Mouse (Mus musculus) hindbrain, embryonic 10.5 days (tissue): Measurements from ENCODE around the gene Faf2. TPM values are rescaled to one million over a fixed set of nuclear protein-coding genes. Genes with fewer than 3 reads are reported as not detected.

Experiments
- polyA plus RNA-seq: library from polyadenylated mRNA; unstranded; fragments of >200 nt; fragmentation: Nextera tagmentation; extraction: Ambion mirVana; gene quantifications from 2 replicates; pipeline ENCODE4 v1.2.1, GENCODE M21; 2016

Gene Faf2
- polyA plus RNA-seq, 1 experiment from 2014 or later = 86.3 TPM

Other genes starting within 250 kb of the Faf2 start
- gene Thoc3, start 152.9 kb upstream of the Faf2 start, polyA plus RNA-seq = 165 and 185 TPM in 2 replicates
- gene Simc1, start 118.0 kb upstream of the Faf2 start, polyA plus RNA-seq = 14.3 and 15.0 TPM in 2 replicates
- 228 and 273 TPM in 2 replicates for gene 4833439L19Rik, start 56.3 kb upstream of the Faf2 start, polyA plus RNA-seq
- 28.8 and 35.8 TPM in 2 replicates for gene Arl10, start 46.8 kb upstream of the Faf2 start, polyA plus RNA-seq
- gene Nop16, start 31.7 kb upstream of the Faf2 start, polyA plus RNA-seq = 80.8 and 101 TPM in 2 replicates
- 163 and 174 TPM in 2 replicates for gene Higd2a, start 31.6 kb upstream of the Faf2 start, polyA plus RNA-seq
- 21.4 and 35.4 TPM in 2 replicates for gene Cltb, start 10.4 kb upstream of the Faf2 start, polyA plus RNA-seq
- gene Rnf44, start 72.1 kb downstream of the Faf2 start, polyA plus RNA-seq = 106 and 127 TPM in 2 replicates
- 0.07 and 0.15 TPM in 2 replicates for gene Cdhr2, start 79.7 kb downstream of the Faf2 start, polyA plus RNA-seq
- gene Gprin1, start 128.1 kb downstream of the Faf2 start, polyA plus RNA-seq = 1.2 and 2.5 TPM in 2 replicates
- gene Sncb, start 144.8 kb downstream of the Faf2 start, polyA plus RNA-seq = 2.3 and 2.4 TPM in 2 replicates
- not detected in 2 replicates for gene Eif4e1b, start 162.2 kb downstream of the Faf2 start, polyA plus RNA-seq
- 12.3 and 26.5 TPM in 2 replicates for gene Tspan17, start 167.6 kb downstream of the Faf2 start, polyA plus RNA-seq